Mouse (Mus musculus) thymus, postnatal 0 days (tissue): ENCODE data around the gene Hsf2bp. TPM values are rescaled to one million over a fixed set of nuclear protein-coding genes. Genes with fewer than 3 reads are reported as not detected.

Experiments used
- DNase-seq: peaks from one replicate; pipeline ENCODE4 v3.0.0-alpha.2; 2015; ENCODE audit warnings: low spot score
- polyA plus RNA-seq: library from polyadenylated mRNA; unstranded; fragments of >200 nt; fragmentation: Nextera tagmentation; extraction: Ambion mirVana; gene quantifications from 2 replicates; pipeline ENCODE4 v1.2.1, GENCODE M21; 2015

The Hsf2bp gene
- polyA plus RNA-seq, 1 experiment from 2014 or later: 0.29 TPM

DNA sequence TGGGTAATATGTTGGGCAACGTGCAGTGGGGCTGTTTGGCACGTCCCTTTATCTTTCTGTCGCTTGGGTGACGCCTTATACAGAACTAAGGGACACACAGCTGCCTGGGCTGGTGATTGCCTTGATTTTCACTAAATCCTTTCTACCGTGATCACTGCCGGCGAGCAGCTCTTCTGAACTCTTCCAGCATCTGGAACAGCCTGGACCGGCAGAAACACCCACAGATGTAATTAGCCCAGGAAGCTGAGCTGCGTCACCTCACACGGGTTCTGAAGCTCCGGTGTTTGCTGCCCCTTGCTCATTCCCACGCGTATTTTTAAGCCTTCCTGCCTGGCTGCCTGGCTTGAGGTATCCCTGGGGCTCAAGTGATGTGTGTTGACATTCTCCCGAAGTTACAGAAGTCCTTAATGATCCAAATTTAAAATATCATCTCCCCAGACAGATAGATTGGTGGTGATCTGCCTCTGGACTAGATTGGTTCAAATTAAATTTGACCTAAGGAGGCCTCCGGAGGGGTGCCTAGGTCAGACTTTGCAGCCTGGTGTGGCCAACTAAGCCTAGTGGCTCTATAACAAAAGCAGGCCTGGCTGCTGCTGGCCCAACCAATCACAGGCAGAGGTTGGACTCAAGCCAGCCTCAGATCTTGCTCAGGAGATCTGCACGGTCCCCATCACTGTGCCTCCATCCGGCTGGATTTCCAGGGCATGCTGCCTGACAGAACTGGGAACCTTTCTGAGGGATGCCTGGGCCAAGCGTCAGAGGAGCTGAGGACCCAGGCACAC lies 123.1 kb downstream of the Hsf2bp start:
- DNase-seq: no peak

DNA sequence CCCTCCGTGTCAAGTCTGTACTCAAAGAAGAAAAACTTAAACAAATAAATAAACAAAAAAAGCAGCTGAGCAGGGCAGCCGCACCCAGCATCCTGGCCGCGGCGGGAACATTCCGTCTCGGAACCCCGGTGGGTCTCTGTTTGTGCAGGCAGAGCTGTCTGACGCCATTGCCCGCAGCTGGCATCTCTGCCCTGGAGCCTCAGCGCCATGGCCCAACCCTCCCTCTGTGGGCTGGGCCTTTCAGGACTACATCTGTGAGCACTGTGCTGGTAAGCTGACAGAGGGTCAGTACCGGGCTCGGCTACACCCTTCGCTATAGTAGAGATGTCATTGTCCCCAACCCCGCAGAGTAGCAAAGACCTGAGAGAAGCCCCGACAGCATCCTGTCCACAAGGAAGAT lies 123.8 kb downstream of the Hsf2bp start:
- no peak for DNase-seq

DNA sequence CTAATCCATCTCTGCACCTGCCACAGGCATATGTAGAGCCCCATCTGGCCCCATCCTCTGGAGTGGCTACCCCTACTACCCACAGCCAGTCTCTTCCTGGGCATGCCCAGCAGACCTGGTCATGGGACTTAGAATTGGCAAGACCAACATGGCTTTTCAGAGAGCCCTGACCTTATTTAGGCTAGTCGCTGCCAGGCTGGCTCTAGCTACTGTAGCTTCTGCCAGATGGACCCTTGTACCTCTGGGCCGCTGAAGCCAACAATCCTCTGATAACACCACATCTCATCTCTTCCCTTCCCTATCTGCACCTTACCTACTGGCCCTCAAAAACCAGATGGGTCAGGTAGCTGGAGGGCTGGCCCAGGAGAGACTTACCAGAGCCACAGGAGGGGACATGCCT lies 127.2 kb downstream of the Hsf2bp start:
- no peak for DNase-seq

DNA sequence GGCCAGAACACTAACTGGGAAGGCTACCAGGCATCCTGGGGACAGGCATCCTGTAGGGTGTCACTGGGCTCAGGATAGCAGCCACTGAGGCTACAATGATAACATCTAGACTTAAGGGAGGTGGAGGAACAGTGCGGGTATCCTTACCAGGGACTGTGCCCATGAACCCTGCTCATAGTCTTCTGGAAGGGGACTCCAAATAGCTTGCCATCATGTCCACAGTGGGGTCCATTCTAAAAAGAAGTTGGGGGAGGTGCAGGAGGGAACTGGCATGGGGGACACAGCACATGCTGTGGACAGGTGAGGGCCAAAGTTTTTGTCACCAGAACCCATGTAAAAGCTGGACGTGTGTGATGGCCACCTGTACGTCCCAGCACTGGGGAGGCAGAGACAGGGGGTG lies 129.7 kb downstream of the Hsf2bp start:
- DNase-seq: no peak

DNA sequence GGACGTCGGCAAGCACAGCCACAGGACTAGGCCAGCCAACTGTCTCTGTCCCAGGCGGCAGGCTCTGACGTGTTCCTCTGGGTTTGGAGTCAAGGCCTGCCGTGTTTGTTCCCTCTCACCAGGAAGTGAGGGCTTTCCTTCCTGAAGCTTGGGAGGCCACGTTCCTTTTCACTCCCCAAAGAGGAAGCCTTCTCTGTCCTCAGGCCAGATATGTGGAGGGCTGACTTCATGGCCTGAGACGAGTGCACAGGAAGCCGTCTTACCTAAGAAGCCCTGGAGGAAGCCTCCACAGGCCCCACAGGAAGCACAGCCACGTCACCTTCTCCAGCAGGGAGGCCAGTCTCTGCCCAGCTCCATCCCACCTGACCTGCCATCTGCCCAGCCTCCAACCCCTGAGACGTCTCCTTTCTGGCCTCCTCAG lies 130.3 kb downstream of the Hsf2bp start:
- peak; percentile 47 for DNase-seq

DNA sequence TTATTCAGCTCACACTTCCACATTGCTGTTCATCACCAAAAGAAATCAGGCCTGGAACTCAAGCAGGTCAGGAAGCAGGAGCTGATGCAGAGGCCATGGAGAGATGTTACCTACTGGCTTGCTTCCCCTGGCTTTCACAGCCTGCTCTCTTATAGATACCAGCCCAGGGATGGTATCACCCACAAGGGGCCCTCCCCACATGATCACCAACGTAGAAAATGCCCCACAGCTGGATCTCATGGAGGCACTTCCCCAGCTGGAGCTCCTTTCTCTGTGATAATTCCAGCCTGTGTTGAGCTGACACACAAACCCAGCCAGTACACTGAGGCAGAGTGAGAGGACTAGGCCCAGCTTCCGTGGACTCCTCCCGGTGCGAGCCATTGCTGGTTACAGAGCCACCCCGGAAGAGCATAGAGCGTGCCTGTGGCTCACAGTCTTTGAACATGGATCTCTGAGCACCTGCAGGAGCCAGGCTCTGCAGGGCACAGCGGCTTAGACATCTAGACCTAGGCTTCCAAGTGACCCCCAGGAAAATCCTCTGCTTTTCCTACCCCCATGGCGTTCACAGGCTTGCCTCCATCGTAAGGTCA lies 130.9 kb downstream of the Hsf2bp start:
- DNase-seq: peak; percentile 59

DNA sequence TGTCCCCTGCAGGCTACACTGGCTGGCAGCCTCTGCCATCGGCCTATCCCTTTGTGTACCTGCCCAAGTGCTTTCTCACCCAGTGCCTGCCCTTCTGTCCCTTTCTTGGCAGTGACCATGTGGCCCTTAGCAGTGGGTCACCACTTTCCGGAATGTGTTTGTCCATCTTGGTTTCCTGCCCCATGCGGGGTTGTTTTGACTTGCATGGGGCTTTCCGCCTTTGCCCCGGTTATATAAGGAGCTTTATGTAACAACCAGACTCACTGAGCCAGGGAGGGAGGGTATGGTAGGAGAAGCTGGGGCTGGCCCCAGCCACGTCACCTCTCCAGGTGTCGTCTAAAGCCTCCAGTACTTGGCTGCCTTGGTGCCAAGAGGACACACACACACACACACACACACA lies 132.1 kb downstream of the Hsf2bp start:
- DNase-seq: no peak

DNA sequence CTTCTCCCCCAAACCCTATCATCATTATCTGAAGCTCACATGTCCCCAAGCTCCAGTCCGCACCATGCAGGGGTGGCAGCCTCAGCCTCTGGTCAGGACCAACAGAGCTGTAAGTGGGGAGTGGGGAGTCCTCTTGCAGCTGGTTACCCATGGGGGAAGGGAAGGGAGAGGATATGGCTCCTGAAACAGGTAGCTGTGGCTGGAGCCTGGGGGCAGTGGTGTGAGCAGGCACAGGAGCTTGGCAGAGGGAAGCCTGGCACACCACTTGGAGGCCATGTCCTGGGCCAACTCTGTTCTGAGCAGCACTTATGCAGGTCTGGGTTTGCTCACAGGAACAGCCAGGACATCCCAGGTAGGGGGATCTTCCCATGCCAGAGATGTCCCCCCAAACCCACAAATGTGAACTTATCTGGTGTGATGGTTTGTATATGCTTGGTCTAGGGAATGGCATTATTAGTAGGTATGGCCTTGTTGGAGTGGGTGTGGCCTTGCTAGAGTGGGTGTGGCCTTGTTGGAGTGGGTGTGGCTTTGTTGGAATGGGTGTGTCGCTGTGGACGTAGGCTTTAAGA lies 133.4 kb downstream of the Hsf2bp start:
- no peak for DNase-seq

DNA sequence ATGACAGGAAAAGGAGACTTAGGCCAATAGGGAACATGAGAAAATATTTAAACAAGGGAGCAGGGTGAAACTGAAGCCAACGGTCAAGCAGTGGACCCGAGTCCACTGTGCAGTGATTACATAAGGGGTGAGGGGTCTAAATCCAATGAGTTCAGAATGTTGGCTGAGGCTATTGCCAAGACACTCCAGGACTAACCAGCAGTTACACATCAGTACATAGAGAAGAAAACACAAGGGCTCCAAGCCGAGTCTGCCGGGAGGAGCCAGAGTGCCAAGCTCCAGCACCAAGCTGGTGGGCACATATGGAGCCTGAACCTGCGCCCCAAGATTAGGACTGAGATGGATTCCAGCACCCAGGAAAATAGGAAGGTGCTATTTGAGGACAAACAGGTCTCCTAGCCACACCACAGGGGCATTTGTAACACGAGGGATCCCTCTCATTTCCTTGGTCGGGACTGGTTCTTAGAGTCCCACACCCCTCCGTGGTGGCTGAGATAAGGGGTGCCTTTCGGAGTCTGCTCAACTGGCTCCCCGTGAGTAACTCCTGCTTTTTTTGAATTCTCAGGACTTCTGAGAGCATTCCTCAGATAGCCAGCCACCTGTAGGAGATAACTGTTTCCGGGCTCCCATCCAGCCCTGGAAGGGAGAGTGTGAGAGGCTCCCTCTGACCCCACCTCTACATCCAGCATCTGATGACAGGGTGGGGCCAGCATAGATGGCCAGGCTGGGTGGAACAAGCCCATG lies 134.5 kb downstream of the Hsf2bp start:
- DNase-seq: no peak

DNA sequence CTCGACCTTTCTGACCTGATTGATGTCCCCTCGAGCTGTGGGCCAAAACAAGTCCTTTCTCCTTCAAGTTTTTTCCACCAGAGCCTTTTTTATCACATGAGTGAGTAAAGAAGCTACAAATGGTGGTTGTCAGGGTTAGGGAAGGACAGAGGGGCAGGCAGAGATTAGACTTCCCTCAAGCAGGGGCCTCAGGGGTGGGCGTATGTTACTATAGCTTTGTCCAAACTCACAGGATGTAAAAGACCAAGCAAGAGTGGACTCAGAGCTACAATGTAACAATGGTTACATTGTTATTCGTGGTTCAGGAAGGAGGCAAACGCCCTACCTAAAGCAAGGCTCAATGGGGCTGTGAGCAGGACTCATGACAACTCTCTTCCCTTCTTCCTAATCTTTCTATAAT lies 137.2 kb downstream of the Hsf2bp start:
- no peak for DNase-seq

DNA sequence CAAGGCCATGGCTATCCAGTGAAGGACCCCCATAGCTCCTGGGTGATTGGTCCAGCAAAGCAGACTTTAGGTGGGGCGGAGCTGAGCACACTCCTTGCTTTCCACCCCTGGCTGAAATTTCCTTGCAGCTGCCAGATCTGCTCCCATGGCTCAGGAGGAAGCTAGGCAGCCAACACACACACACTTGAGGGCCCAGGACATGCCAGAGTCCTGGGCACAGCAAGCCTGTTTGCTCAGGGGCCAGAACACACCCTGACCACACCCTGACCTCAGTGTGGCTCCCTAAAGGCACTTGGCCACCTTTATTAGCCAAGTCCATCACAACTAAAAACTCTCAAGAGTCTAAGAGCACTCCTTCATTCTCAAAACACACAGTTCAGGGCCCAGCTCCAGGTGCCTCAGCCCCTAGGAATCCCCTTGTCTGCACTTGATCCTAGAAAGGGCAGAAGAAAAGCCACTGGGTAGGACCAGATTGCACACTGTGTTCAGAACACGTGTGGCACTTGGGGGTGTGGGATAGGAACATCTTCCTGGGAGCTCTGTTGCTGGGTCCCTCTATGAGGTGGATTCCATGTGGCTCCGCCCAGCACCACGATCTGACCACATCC lies 138.9 kb downstream of the Hsf2bp start:
- no peak for DNase-seq

DNA sequence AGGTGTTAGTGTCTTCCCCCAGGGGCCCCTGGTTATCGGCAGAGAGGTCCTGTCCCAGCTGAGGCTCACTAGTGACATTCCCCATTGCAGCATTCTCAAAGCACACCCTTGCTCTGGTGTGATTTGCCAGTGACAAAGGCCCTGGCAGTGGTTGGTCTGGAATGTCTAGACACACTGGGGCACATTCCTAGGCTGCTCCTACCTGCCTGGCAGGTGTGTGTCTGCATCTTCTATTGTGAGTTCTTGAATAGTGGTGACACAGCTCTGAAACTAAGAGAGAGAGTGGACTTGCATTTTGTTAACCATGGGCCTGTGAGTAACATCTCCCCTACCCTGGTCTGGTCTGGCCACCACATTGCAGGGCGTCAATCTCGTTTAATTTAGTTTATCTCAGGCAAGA lies 139.4 kb downstream of the Hsf2bp start:
- no peak for DNase-seq

DNA sequence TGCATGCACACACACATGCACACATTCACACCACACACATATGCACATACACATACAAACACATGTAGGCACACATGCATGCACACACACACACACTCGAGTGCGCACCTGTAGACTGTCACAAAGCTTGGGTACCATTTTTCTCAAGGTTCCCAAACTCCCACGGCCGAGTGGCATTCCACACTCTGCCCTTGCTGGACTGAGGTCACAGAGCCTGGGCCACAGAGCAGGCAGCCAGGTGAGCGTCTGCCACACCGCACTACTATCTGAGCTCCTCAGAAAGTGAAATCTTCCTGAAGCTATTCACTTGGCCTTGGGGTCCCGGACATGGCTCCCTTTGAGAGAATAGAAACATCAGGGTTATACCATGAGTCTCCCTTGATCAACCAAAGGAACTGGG lies 139.8 kb downstream of the Hsf2bp start:
- no peak for DNase-seq

Other genes with a start within 250 kb of the Hsf2bp start
- 12.4 and 14.2 TPM in 2 replicates for gene Sik1, start 180.5 kb downstream of the Hsf2bp start, polyA plus RNA-seq
- gene Rrp1b, start 249 bp downstream of the Hsf2bp start, polyA plus RNA-seq: 56.9 and 59.8 TPM in 2 replicates
- gene Notch3, start 130.5 kb upstream of the Hsf2bp start, polyA plus RNA-seq: 10.6 and 12.6 TPM in 2 replicates
- 0.62 and 0.68 TPM in 2 replicates for gene Ephx3, start 153.2 kb upstream of the Hsf2bp start, polyA plus RNA-seq
- gene Brd4, start 248.4 kb upstream of the Hsf2bp start, polyA plus RNA-seq: 53.3 and 60.7 TPM in 2 replicates